Mouse (Mus musculus) neural tube, embryonic 11.5 days (tissue): ENCODE measurements at regions not wholly inside any gene's neighbourhood (a gene's known extent, or its start where the extent isn't known, plus 50 kb on each side); places are given as distances from the start of the nearest gene placed in this dataset.

Source experiments
- ATAC-seq: fragments of 200-750 bp; cut with Nextera tagmentation; 2 replicates; pipeline ENCODE4 v1.8.0; 2017; ENCODE audit warnings: moderate number of reproducible peaks, mild to moderate bottlenecking, moderate TSS enrichment, moderate library complexity; ENCODE audit not compliant: insufficient read depth, low FRiP score, low TSS enrichment
- DNase-seq: peaks from one replicate; pipeline ENCODE4 v3.0.0-alpha.2; 2015; ENCODE audit warnings: low spot score
- H3K27ac ChIP-seq: fragments of 300-500 bp; sonication (generic); 2 replicates; pipeline ENCODE4 v1.5.1; 2014; ENCODE audit warnings: low read depth, mild to moderate bottlenecking, low read length
- H3K27me3 ChIP-seq: fragments of 300-500 bp; sonication (generic); 2 replicates; pipeline ENCODE4 v1.6.1; 2014; ENCODE audit warnings: mild to moderate bottlenecking, low read length, mixed read lengths; ENCODE audit not compliant: control insufficient read depth, insufficient read depth
- H3K36me3 ChIP-seq: fragments of 300-500 bp; sonication (generic); 2 replicates; pipeline ENCODE4 v1.6.1; 2014; ENCODE audit warnings: mild to moderate bottlenecking, low read length, moderate library complexity, mixed read lengths; ENCODE audit not compliant: control insufficient read depth, insufficient read depth
- H3K4me1 ChIP-seq: fragments of 300-500 bp; sonication (generic); 2 replicates; pipeline ENCODE4 v1.6.1; 2014; ENCODE audit warnings: low read length, mixed read lengths; ENCODE audit not compliant: control insufficient read depth, insufficient read depth
- H3K4me2 ChIP-seq: fragments of 300-500 bp; sonication (generic); 2 replicates; pipeline ENCODE4 v1.6.1; 2014; ENCODE audit warnings: low read depth, mild to moderate bottlenecking, moderate library complexity
- H3K4me3 ChIP-seq: fragments of 300-500 bp; sonication (generic); 2 replicates; pipeline ENCODE4 v1.5.1; 2014; ENCODE audit warnings: low read depth, low read length
- H3K9ac ChIP-seq: fragments of 300-500 bp; sonication (generic); 2 replicates; pipeline ENCODE4 v1.6.1; 2014; ENCODE audit warnings: mild to moderate bottlenecking, low read length
- H3K9me3 ChIP-seq: fragments of 300-500 bp; sonication (generic); 2 replicates; pipeline ENCODE4 v1.6.1; 2016; ENCODE audit warnings: low read length; ENCODE audit not compliant: control insufficient read depth
- WGBS: fragments of 180-500 bp; shearing (Covaris S2); extraction: QIAGEN DNeasy Blood & Tissue Kit; methylation state at CpG from one replicate; pipeline ENCODE4 v1.1.7; 2014; 5-methylcytosine and 5-hydroxymethylcytosine counted together

DNA sequence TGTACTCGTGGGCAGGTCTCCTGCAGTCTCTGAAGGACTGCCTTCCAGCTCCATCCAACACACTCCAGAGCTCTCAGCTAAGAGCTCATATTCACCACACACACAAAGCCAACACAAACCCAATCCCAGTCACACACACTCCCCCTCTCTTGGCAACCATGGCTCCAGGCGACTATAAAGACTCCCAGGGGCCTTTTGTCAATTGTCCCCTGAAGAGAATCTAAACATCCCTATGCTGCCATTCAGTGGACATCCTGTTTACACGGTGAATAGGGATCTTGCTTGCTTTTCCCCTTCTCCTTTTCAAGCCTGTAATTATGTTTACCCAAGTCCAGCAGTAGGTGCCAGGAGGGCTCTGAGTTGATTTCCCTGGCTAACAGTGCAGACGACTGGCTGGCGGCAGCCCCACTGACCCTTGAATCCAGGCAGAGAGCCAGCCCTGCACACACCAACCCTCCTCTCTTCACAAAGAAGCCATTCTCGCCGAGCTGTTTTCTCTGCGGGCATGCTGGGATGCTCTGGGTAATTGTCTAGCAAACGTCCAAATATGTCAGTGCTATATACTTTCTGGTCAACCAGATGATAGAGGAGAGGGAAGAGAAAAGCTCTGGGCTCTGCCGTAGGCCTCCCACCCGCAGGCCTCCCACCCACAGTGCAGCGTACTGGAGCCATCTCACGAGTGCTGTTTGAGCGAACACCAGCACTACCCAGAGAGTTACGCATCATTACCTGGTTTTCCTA lies 144.9 kb downstream of the Tbc1d30 start:
- ATAC-seq (peak; percentile 90), DNase-seq (peak; percentile 70)
- Histone ChIP-seq H3K27me3 (0 out of 2 replicates have a peak, but pooled peaks cover 2% of the 10 kb centered on the region), H3K4me3 (no peak overlapping the region), H3K4me2 (no peak overlapping the region), H3K27ac (peak overlapping the region; percentile 40; the same call in 1 of the 2 replicates), H3K36me3 (no peaks in the 10 kb centered on the region), H3K9me3 (no peaks in the 10 kb centered on the region), H3K9ac (no peak overlapping the region), H3K4me1 (peaks cover 9% of the 10 kb centered on the region; the same call in 1 of the 2 replicates)
- 7% methylated on average over 15 of the region's 15 CpGs for WGBS

- Histone ChIP-seq H3K4me2 (no peak overlapping the region), H3K4me1 (peaks cover 9% of the 10 kb centered on the region; the same call in 1 of the 2 replicates), H3K27ac (peak overlapping the region; percentile 40; the same call in 1 of the 2 replicates), H3K9ac (no peak overlapping the region), H3K9me3 (no peaks in the 10 kb centered on the region), H3K27me3 (0 out of 2 replicates have a peak, but pooled peaks cover 2% of the 10 kb centered on the region), H3K36me3 (no peaks in the 10 kb centered on the region), H3K4me3 (no peak overlapping the region)
- WGBS = 60% methylated on average over 3 of the region's 3 CpGs
- 0 out of 2 replicates have a peak, but pooled peaks have one; percentile 13 for ATAC-seq
- no peak for DNase-seq
These were observed 144.4 kb downstream of the Tbc1d30 start for GRCm38 (mm10) chr10:121206743-121207039.
